ENCODE assay signal across 26 mouse cellular contexts in genomic region chr2:117241953-117242352, GRCm38 (mm10).
"Had no signal": no experiment of that assay in that cellular context is flagged by ENCODE, and none has a peak within 500 bp of the region (broad histone marks: within the 10 kb centered on the region; RNA-seq: fewer than 3 reads in every experiment).

No protein-coding gene starts in this region.

- H3K36me3 ChIP-seq: heart, embryonic 10.5 days; heart, embryonic 12.5 days; hindbrain, embryonic 10.5 days; hindbrain, embryonic 12.5 days; intestine, embryonic 15.5 days; kidney, embryonic 15.5 days; limb, embryonic 10.5 days; limb, embryonic 12.5 days; liver, embryonic 13.5 days; liver, embryonic 15.5 days had no signal

- H3K4me1 ChIP-seq: heart, embryonic 10.5 days; heart, embryonic 12.5 days; hindbrain, embryonic 10.5 days; hindbrain, embryonic 12.5 days; intestine, embryonic 15.5 days; kidney, embryonic 15.5 days; limb, embryonic 10.5 days; limb, embryonic 12.5 days; liver, embryonic 13.5 days; liver, embryonic 15.5 days had no signal

- H3K27me3 ChIP-seq: hindbrain, embryonic 12.5 days; intestine, embryonic 15.5 days; liver, embryonic 13.5 days had no signal

- DNase-seq: gastrocnemius, postnatal 14 days; gastrocnemius, postnatal 36 days; heart, adult 18-20 months; heart, postnatal 10 days; heart, postnatal 4 days; kidney, adult 11 months; kidney, adult 9 months; kidney, postnatal 14 days; kidney, postnatal 36 days; liver; liver, embryonic 13.5 days had no signal

- ATAC-seq: hindbrain, embryonic 16.5 days; inflammation-experienced regulatory T-cells, adult 6 months; intestine, embryonic 15.5 days had no signal

- H3K9ac ChIP-seq: heart, embryonic 12.5 days; hindbrain, embryonic 12.5 days; hindbrain, embryonic 14.5 days; intestine, embryonic 15.5 days; kidney, embryonic 15.5 days; limb, embryonic 12.5 days; liver, embryonic 13.5 days; liver, embryonic 15.5 days had no signal

- H3K27ac ChIP-seq: heart, embryonic 10.5 days; hindbrain, embryonic 10.5 days; hindbrain, embryonic 12.5 days; hindbrain, embryonic 14.5 days; intestine, embryonic 15.5 days; kidney, embryonic 15.5 days; kidney, postnatal 0 days; left cerebral cortex, adult 2 months; limb, embryonic 10.5 days; limb, embryonic 12.5 days; liver, embryonic 13.5 days; liver, embryonic 15.5 days had no signal

- H3K4me3 ChIP-seq: heart, embryonic 10.5 days; heart, embryonic 12.5 days; hindbrain, embryonic 10.5 days; hindbrain, embryonic 12.5 days; intestine, embryonic 15.5 days; kidney, embryonic 15.5 days; left cerebral cortex, adult 2 months; limb, embryonic 10.5 days; limb, embryonic 12.5 days; liver, embryonic 13.5 days; liver, embryonic 15.5 days had no signal

- H3K4me2 ChIP-seq: heart, embryonic 12.5 days; hindbrain, embryonic 12.5 days; hindbrain, embryonic 14.5 days; intestine, embryonic 15.5 days; kidney, embryonic 15.5 days; limb, embryonic 12.5 days; liver, embryonic 11.5 days; liver, embryonic 13.5 days; liver, embryonic 15.5 days had no signal

- H3K9me3 ChIP-seq: heart, embryonic 10.5 days; heart, embryonic 12.5 days; hindbrain, embryonic 10.5 days; hindbrain, embryonic 12.5 days; intestine, embryonic 15.5 days; kidney, embryonic 15.5 days; limb, embryonic 10.5 days; limb, embryonic 12.5 days; liver, embryonic 13.5 days; liver, embryonic 15.5 days had no signal
